Comparison of ENCODE assay signal across 16 mouse cellular contexts in genomic region chr5:151277927-151278326, GRCm38 (mm10).
"Had no signal": no experiment of that assay in that cellular context is flagged by ENCODE, and none has a peak within 500 bp of the region (broad histone marks: within the 10 kb centered on the region; RNA-seq: fewer than 3 reads in every experiment).

No protein-coding gene starts in this region.

- H3K27me3 ChIP-seq: neural tube, embryonic 13.5 days; neural tube, embryonic 15.5 days; stomach, embryonic 15.5 days had no signal

- H3K9ac ChIP-seq: neural tube, embryonic 13.5 days; neural tube, embryonic 15.5 days; stomach, embryonic 15.5 days had no signal

- H3K27ac ChIP-seq: neural tube, embryonic 13.5 days; neural tube, embryonic 15.5 days; stomach, embryonic 15.5 days; stomach, postnatal 0 days had no signal

- H3K4me2 ChIP-seq: neural tube, embryonic 13.5 days; neural tube, embryonic 15.5 days; stomach, embryonic 15.5 days had no signal

- DNase-seq: retina, postnatal 1 day; right cerebral cortex, adult 18-20 months; right cerebral cortex, postnatal 14 days; right cerebral cortex, postnatal 25 days; right cerebral cortex, postnatal 4 days; spleen, adult 18-20 months; thymus, adult 18-20 months; thymus, adult 2 months; thymus, postnatal 14 days; thymus, postnatal 25 days; thymus, postnatal 36 days; thymus, postnatal 4 days had no signal

- H3K9me3 ChIP-seq: neural tube, embryonic 13.5 days; neural tube, embryonic 15.5 days; stomach, embryonic 15.5 days had no signal

- H3K4me1 ChIP-seq: neural tube, embryonic 13.5 days; neural tube, embryonic 15.5 days; stomach, embryonic 15.5 days had no signal

- H3K4me3 ChIP-seq: neural tube, embryonic 13.5 days; neural tube, embryonic 15.5 days; stomach, embryonic 15.5 days had no signal

- H3K36me3 ChIP-seq: neural tube, embryonic 13.5 days; neural tube, embryonic 15.5 days; stomach, embryonic 15.5 days had no signal
